Mouse (Mus musculus): ENCODE measurements around the gene 9530068E07Rik. TPM values are rescaled to one million over a fixed set of nuclear protein-coding genes. Genes with fewer than 3 reads are reported as not detected.

9530068E07Rik gene
- polyA plus RNA-seq, 1 experiment from 2014 or later = 201 TPM

GRCm38 (mm10) chr11:52366358-52366757, 29.9 kb upstream of the 9530068E07Rik start:
- H3K9ac ChIP-seq (replicated peaks; ENCODE audit: low read length) = no peak overlapping the region
- no peaks in the 10 kb centered on the region for H3K27me3 ChIP-seq (ENCODE audit: control insufficient read depth, insufficient read depth, low read length)
- no peak overlapping the region for H3K27ac ChIP-seq (replicated peaks; ENCODE audit: low read depth, low read length)
- no peak for ATAC-seq (replicated peaks; ENCODE audit: insufficient number of reproducible peaks, low FRiP score, low TSS enrichment, low read depth)
- DNase-seq (ENCODE audit: low spot score) = no peak
- no peaks in the 10 kb centered on the region for H3K36me3 ChIP-seq (replicated peaks; ENCODE audit: control insufficient read depth, insufficient read depth, low read depth, low read length)
- H3K4me1 ChIP-seq (ENCODE audit: control insufficient read depth, insufficient read depth, low read length) = peaks cover 2% of the 10 kb centered on the region; the same call in 1 of the 2 replicates
- H3K4me2 ChIP-seq (ENCODE audit: low read depth, low read length) = no peak overlapping the region
- no peaks in the 10 kb centered on the region for H3K9me3 ChIP-seq (replicated peaks; ENCODE audit: control insufficient read depth, low read length)
- WGBS = 96% methylated on average over 5 of the region's 5 CpGs
- no peak overlapping the region for H3K4me3 ChIP-seq (ENCODE audit: low read depth, low read length)

GRCm38 (mm10) chr11:52368176-52368985, 27.8 kb upstream of the 9530068E07Rik start:
- no peak for ATAC-seq (replicated peaks; ENCODE audit: insufficient number of reproducible peaks, low FRiP score, low TSS enrichment, low read depth)

GRCm38 (mm10) chr11:52369252-52370134, 26.7 kb upstream of the 9530068E07Rik start:
- no peak overlapping the region for H3K27ac ChIP-seq (replicated peaks; ENCODE audit: low read depth, low read length)
- DNase-seq (ENCODE audit: low spot score) (no peak), ATAC-seq (replicated peaks; ENCODE audit: insufficient number of reproducible peaks, low FRiP score, low TSS enrichment, low read depth) (no peak)
- H3K9me3 ChIP-seq (replicated peaks; ENCODE audit: control insufficient read depth, low read length) = no peaks in the 10 kb centered on the region
- no peak overlapping the region for H3K4me2 ChIP-seq (ENCODE audit: low read depth, low read length)
- H3K4me1 ChIP-seq (ENCODE audit: control insufficient read depth, insufficient read depth, low read length) = peaks cover 2% of the 10 kb centered on the region; the same call in 1 of the 2 replicates
- H3K36me3 ChIP-seq (replicated peaks; ENCODE audit: control insufficient read depth, insufficient read depth, low read depth, low read length) = no peaks in the 10 kb centered on the region
- H3K4me3 ChIP-seq (ENCODE audit: low read depth, low read length) = no peak overlapping the region
- H3K27me3 ChIP-seq (ENCODE audit: control insufficient read depth, insufficient read depth, low read length) = no peaks in the 10 kb centered on the region
- no peak overlapping the region for H3K9ac ChIP-seq (replicated peaks; ENCODE audit: low read length)
- 88% methylated on average over 9 of the region's 9 CpGs for WGBS

More at GRCm38 (mm10) chr11:52368176-52368985, 27.8 kb upstream of the 9530068E07Rik start:
- DNase-seq (ENCODE audit: low spot score) = no peak
- WGBS = 77% methylated on average over 10 of the region's 10 CpGs
- H3K4me3 ChIP-seq (ENCODE audit: low read depth, low read length) = no peak overlapping the region
- no peak overlapping the region for H3K9ac ChIP-seq (replicated peaks; ENCODE audit: low read length)
- no peaks in the 10 kb centered on the region for H3K27me3 ChIP-seq (ENCODE audit: control insufficient read depth, insufficient read depth, low read length)
- H3K9me3 ChIP-seq (replicated peaks; ENCODE audit: control insufficient read depth, low read length) = no peaks in the 10 kb centered on the region
- peaks cover 2% of the 10 kb centered on the region; the same call in 1 of the 2 replicates for H3K4me1 ChIP-seq (ENCODE audit: control insufficient read depth, insufficient read depth, low read length)
- no peak overlapping the region for H3K27ac ChIP-seq (replicated peaks; ENCODE audit: low read depth, low read length)
- H3K4me2 ChIP-seq (ENCODE audit: low read depth, low read length) = no peak overlapping the region
- no peaks in the 10 kb centered on the region for H3K36me3 ChIP-seq (replicated peaks; ENCODE audit: control insufficient read depth, insufficient read depth, low read depth, low read length)

GRCm38 (mm10) chr11:52370135-52370452, 26.1 kb upstream of the 9530068E07Rik start:
- no peak overlapping the region for H3K27ac ChIP-seq (replicated peaks; ENCODE audit: low read depth, low read length)
- DNase-seq (ENCODE audit: low spot score) (no peak), ATAC-seq (replicated peaks; ENCODE audit: insufficient number of reproducible peaks, low FRiP score, low TSS enrichment, low read depth) (no peak)
- no peaks in the 10 kb centered on the region for H3K36me3 ChIP-seq (replicated peaks; ENCODE audit: control insufficient read depth, insufficient read depth, low read depth, low read length)
- no peak overlapping the region for H3K4me2 ChIP-seq (ENCODE audit: low read depth, low read length)
- H3K27me3 ChIP-seq (ENCODE audit: control insufficient read depth, insufficient read depth, low read length) = no peaks in the 10 kb centered on the region
- 96% methylated on average over 2 of the region's 2 CpGs for WGBS
- no peak overlapping the region for H3K4me3 ChIP-seq (ENCODE audit: low read depth, low read length)
- H3K9ac ChIP-seq (replicated peaks; ENCODE audit: low read length) = no peak overlapping the region
- H3K4me1 ChIP-seq (ENCODE audit: control insufficient read depth, insufficient read depth, low read length) = no peaks in the 10 kb centered on the region; the same call in 1 of the 2 replicates
- no peaks in the 10 kb centered on the region for H3K9me3 ChIP-seq (replicated peaks; ENCODE audit: control insufficient read depth, low read length)

GRCm38 (mm10) chr11:52370538-52370937, 25.7 kb upstream of the 9530068E07Rik start:
- ATAC-seq (replicated peaks; ENCODE audit: insufficient number of reproducible peaks, low FRiP score, low TSS enrichment, low read depth) (no peak), DNase-seq (ENCODE audit: low spot score) (no peak)
- H3K27me3 ChIP-seq (ENCODE audit: control insufficient read depth, insufficient read depth, low read length) = no peaks in the 10 kb centered on the region
- H3K4me2 ChIP-seq (ENCODE audit: low read depth, low read length) = no peak overlapping the region
- WGBS = 65% methylated on average over 2 of the region's 2 CpGs
- no peak overlapping the region for H3K27ac ChIP-seq (replicated peaks; ENCODE audit: low read depth, low read length)
- no peaks in the 10 kb centered on the region for H3K9me3 ChIP-seq (replicated peaks; ENCODE audit: control insufficient read depth, low read length)
- no peak overlapping the region for H3K4me3 ChIP-seq (ENCODE audit: low read depth, low read length)
- no peak overlapping the region for H3K9ac ChIP-seq (replicated peaks; ENCODE audit: low read length)
- H3K4me1 ChIP-seq (ENCODE audit: control insufficient read depth, insufficient read depth, low read length) = no peaks in the 10 kb centered on the region; the same call in 1 of the 2 replicates
- no peaks in the 10 kb centered on the region for H3K36me3 ChIP-seq (replicated peaks; ENCODE audit: control insufficient read depth, insufficient read depth, low read depth, low read length)

GRCm38 (mm10) chr11:52373841-52374240, 22.4 kb upstream of the 9530068E07Rik start:
- ATAC-seq (replicated peaks; ENCODE audit: insufficient number of reproducible peaks, low FRiP score, low TSS enrichment, low read depth) = no peak
- H3K36me3 ChIP-seq (replicated peaks; ENCODE audit: control insufficient read depth, insufficient read depth, low read depth, low read length) = no peaks in the 10 kb centered on the region; the same call in 1 of the 2 replicates
- H3K27me3 ChIP-seq (ENCODE audit: control insufficient read depth, insufficient read depth, low read length) = no peaks in the 10 kb centered on the region
- no peak overlapping the region for H3K27ac ChIP-seq (replicated peaks; ENCODE audit: low read depth, low read length)
- no peak overlapping the region for H3K4me2 ChIP-seq (ENCODE audit: low read depth, low read length)
- WGBS = 76% methylated on average over 7 of the region's 7 CpGs
- no peak for DNase-seq (ENCODE audit: low spot score)
- H3K4me1 ChIP-seq (ENCODE audit: control insufficient read depth, insufficient read depth, low read length) = no peaks in the 10 kb centered on the region; the same call in 1 of the 2 replicates
- H3K9ac ChIP-seq (replicated peaks; ENCODE audit: low read length) = no peak overlapping the region
- H3K9me3 ChIP-seq (replicated peaks; ENCODE audit: control insufficient read depth, low read length) = no peaks in the 10 kb centered on the region
- H3K4me3 ChIP-seq (ENCODE audit: low read depth, low read length) = no peak overlapping the region

- H3K9me3 ChIP-seq (replicated peaks; ENCODE audit: control insufficient read depth, low read length) = no peaks in the 10 kb centered on the region
- H3K4me1 ChIP-seq (ENCODE audit: control insufficient read depth, insufficient read depth, low read length) = no peaks in the 10 kb centered on the region
- ATAC-seq (replicated peaks; ENCODE audit: insufficient number of reproducible peaks, low FRiP score, low TSS enrichment, low read depth) (0 out of 2 replicates have a peak, but pooled peaks have one; percentile 9), DNase-seq (ENCODE audit: low spot score) (peak; percentile 60)
- no peak overlapping the region for H3K27ac ChIP-seq (replicated peaks; ENCODE audit: low read depth, low read length)
- H3K4me3 ChIP-seq (ENCODE audit: low read depth, low read length) = no peak overlapping the region
- 62% methylated on average over 6 of the region's 6 CpGs for WGBS
- no peaks in the 10 kb centered on the region for H3K27me3 ChIP-seq (ENCODE audit: control insufficient read depth, insufficient read depth, low read length)
- no peak overlapping the region for H3K9ac ChIP-seq (replicated peaks; ENCODE audit: low read length)
- H3K36me3 ChIP-seq (replicated peaks; ENCODE audit: control insufficient read depth, insufficient read depth, low read depth, low read length) = no peaks in the 10 kb centered on the region; the same call in 1 of the 2 replicates
- H3K4me2 ChIP-seq (ENCODE audit: low read depth, low read length) = no peak overlapping the region
Observed at GRCm38 (mm10) chr11:52374340-52374739, 21.9 kb upstream of the 9530068E07Rik start.
